Mouse (Mus musculus) stomach, embryonic 16.5 days (tissue): Measurements from ENCODE around the gene Olfr714. TPM values are rescaled to one million over a fixed set of nuclear protein-coding genes. Genes with fewer than 3 reads are reported as not detected.

Experiments used
- polyA plus RNA-seq: library from polyadenylated mRNA; unstranded; fragments of >200 nt; fragmentation: Nextera tagmentation; extraction: Ambion mirVana; gene quantifications from 2 replicates; pipeline ENCODE4 v1.2.1, GENCODE M21; 2015

Olfr714 gene
- polyA plus RNA-seq, 1 experiment from 2014 or later = not detected

Other genes with a start within 250 kb of the Olfr714 start
- gene Olfr702, start 237.1 kb upstream of the Olfr714 start, polyA plus RNA-seq = not detected in 2 replicates
- gene Olfr703, start 227.6 kb upstream of the Olfr714 start, polyA plus RNA-seq = not detected in 2 replicates
- not detected in 2 replicates for gene Olfr704, start 207.8 kb upstream of the Olfr714 start, polyA plus RNA-seq
- gene Olfr705, start 194.1 kb upstream of the Olfr714 start, polyA plus RNA-seq = not detected in 2 replicates
- gene Olfr706, start 182.8 kb upstream of the Olfr714 start, polyA plus RNA-seq = not detected in 2 replicates
- gene Olfr707, start 169.7 kb upstream of the Olfr714 start, polyA plus RNA-seq = not detected in 2 replicates
- gene Olfr1532-ps1, start 163.0 kb upstream of the Olfr714 start, polyA plus RNA-seq = not detected in 2 replicates
- not detected in 2 replicates for gene Olfr709-ps1, start 138.8 kb upstream of the Olfr714 start, polyA plus RNA-seq
- not detected in 2 replicates for gene Olfr710, start 122.7 kb upstream of the Olfr714 start, polyA plus RNA-seq
- gene Olfr6, start 107.0 kb upstream of the Olfr714 start, polyA plus RNA-seq = not detected in 2 replicates
- gene Olfr711, start 95.5 kb upstream of the Olfr714 start, polyA plus RNA-seq = not detected in 2 replicates
- not detected in 2 replicates for gene Olfr2, start 64.9 kb upstream of the Olfr714 start, polyA plus RNA-seq
- gene Olfr713, start 39.8 kb upstream of the Olfr714 start, polyA plus RNA-seq = not detected in 2 replicates
- not detected in 2 replicates for gene Olfr17, start 22.2 kb downstream of the Olfr714 start, polyA plus RNA-seq
- not detected in 2 replicates for gene Olfr715b, start 39.4 kb downstream of the Olfr714 start, polyA plus RNA-seq
- gene Olfr715, start 60.1 kb downstream of the Olfr714 start, polyA plus RNA-seq = not detected in 2 replicates
- not detected in 2 replicates for gene Olfr716, start 67.3 kb downstream of the Olfr714 start, polyA plus RNA-seq
- gene Nlrp14, start 96.0 kb downstream of the Olfr714 start, polyA plus RNA-seq = not detected in 2 replicates
- not detected in 2 replicates for gene Rbmxl2, start 138.5 kb downstream of the Olfr714 start, polyA plus RNA-seq